9 mouse cellular contexts compared by ENCODE assay signal in genomic region chr2:165234613-165235291, GRCm38 (mm10). TPM values are rescaled to one million over a fixed set of nuclear protein-coding genes. Genes with fewer than 3 reads are reported as not detected.
DNase-seq lines count a peak whose midpoint lies in the region; ATAC-seq and TF ChIP-seq lines count a peak whose summit lies in the region.
"Had no signal": no experiment of that assay in that cellular context is flagged by ENCODE, and none has a peak within 500 bp of the region (broad histone marks: within the 10 kb centered on the region; RNA-seq: fewer than 3 reads in every experiment).

TSS of gene Cdh22 (minus strand) at chr2:165234853.

- peaks cover 85% of the 10 kb centered on the region for H3K27me3 ChIP-seq in hindbrain, embryonic 13.5 days
- peaks cover 58% of the 10 kb centered on the region for H3K27me3 ChIP-seq in lung, postnatal 0 days (replicated peaks; ENCODE audit: insufficient read depth, low read length)

- H3K27ac ChIP-seq in hindbrain, embryonic 13.5 days, result peak within 1 kb of the TSS; percentile 90
- H3K27ac ChIP-seq in lung, postnatal 0 days (ENCODE audit: low read length), result no peak within 1 kb of the TSS

- peak within 1 kb of the TSS; percentile 97 for H3K4me2 ChIP-seq in hindbrain, embryonic 13.5 days
- H3K4me2 ChIP-seq in lung, postnatal 0 days (replicated peaks; ENCODE audit: low read depth, low read length), result peak within 1 kb of the TSS; percentile 92

- peak; percentile 60 for TF ChIP-seq CTCF in lung, postnatal 0 days (IDR thresholded peaks at IDR 0.05)

- peak within 1 kb of the TSS; percentile 88 for H3K9ac ChIP-seq in hindbrain, embryonic 13.5 days
- H3K9ac ChIP-seq in lung, postnatal 0 days (replicated peaks; ENCODE audit: low read depth), result no peak within 1 kb of the TSS

- under 1% methylated on average over 45 of the region's 60 CpGs for WGBS in hindbrain, embryonic 13.5 days
- WGBS in lung, postnatal 0 days, result 3% methylated on average over 26 of the region's 60 CpGs

- TF ChIP-seq EP300 in lung, postnatal 0 days (IDR thresholded peaks at IDR 0.05), result no peak

- H3K4me1 ChIP-seq in hindbrain, embryonic 13.5 days (replicated peaks), result peaks cover 48% of the 10 kb centered on the region
- 0 out of 2 replicates have a peak, but pooled peaks cover 2% of the 10 kb centered on the region for H3K4me1 ChIP-seq in lung, postnatal 0 days (ENCODE audit: insufficient read depth, low read depth, low read length)

- peak within 1 kb of the TSS; percentile 71 for H3K4me3 ChIP-seq in hindbrain, embryonic 13.5 days
- H3K4me3 ChIP-seq in lung, postnatal 0 days (ENCODE audit: low read depth, low read length), result peak within 1 kb of the TSS; percentile 49
- H3K4me3 ChIP-seq: erythroblast, embryonic 14.5 days had no signal

- H3K36me3 ChIP-seq in hindbrain, embryonic 13.5 days, result no peaks in the 10 kb centered on the region
- H3K36me3 ChIP-seq in lung, postnatal 0 days (ENCODE audit: insufficient read depth, low read length), result no peaks in the 10 kb centered on the region

- no peaks in the 10 kb centered on the region for H3K9me3 ChIP-seq in hindbrain, embryonic 13.5 days
- H3K9me3 ChIP-seq in lung, postnatal 0 days (ENCODE audit: low read length), result no peaks in the 10 kb centered on the region

- ATAC-seq in hindbrain, embryonic 13.5 days (ENCODE audit: low FRiP score), result peak; percentile 80
- ATAC-seq in lung, postnatal 0 days, result peak; percentile 78
- ATAC-seq in erythroid progenitor cell, adult 5-6 weeks (replicated peaks; ENCODE audit: low FRiP score, poor library complexity, severe bottlenecking), result no peak

- peak; percentile 59 to 89 for DNase-seq in adrenal gland, adult (ENCODE audit: inconsistent age in 2 of 2, low spot score in 1 of 2)
- DNase-seq in cerebellum, postnatal 14 days, result peak; percentile 88
- DNase-seq in frontal cortex, postnatal 25 days (ENCODE audit: low spot score in 2 of 2), result peak; percentile 49 to 55
- peak; percentile 58 for DNase-seq in left cerebral cortex, adult 11 months (ENCODE audit: low spot score)
- DNase-seq in lung, postnatal 0 days (ENCODE audit: low spot score), result peak; percentile 73
- DNase-seq in ovary, postnatal 14 days (ENCODE audit: low spot score), result peak; percentile 55

RNA-seq across cellular contexts. Expression of gene Cdh22, which starts in this region (rescaled TPM):
- polyA plus RNA-seq in hindbrain, embryonic 13.5 days (2015; fragmentation: Nextera tagmentation; extraction: Ambion mirVana), result 9.4 and 11.4 TPM in 2 replicates
- 1.0 and 1.8 TPM in 2 replicates for polyA plus RNA-seq in lung, postnatal 0 days (2015; fragmentation: Nextera tagmentation; extraction: Ambion mirVana)
- total RNA-seq in erythroid progenitor cell, adult 5-6 weeks (2015; ENCODE audit: low replicate concordance), result not detected in 2 replicates
- not detected in 2 replicates for total RNA-seq in erythroid progenitor cell, adult 5-6 weeks (2017; ENCODE audit: low replicate concordance)
- polyA plus RNA-seq: erythroblast, embryonic 14.5 days had no signal
